Mouse (Mus musculus) spleen, embryonic (tissue): Measurements from ENCODE around the gene Sp2.

Experiments used
- CTCF ChIA-PET: fragments of 350-600 bp; sonication (Branson Sonifier 250); formaldehyde crosslinking; loops from one replicate; lab custom pipeline; 2022; lab: Charles Lee

Sp2 gene

GRCm38 (mm10) chr11:96974813-96975212 is 7.9 kb downstream of the Sp2 start:
- CTCF ChIA-PET: no interaction called here

- CTCF ChIA-PET: interaction anchor here (0.6 to 0.7 kb wide), 3 partner anchors 39 to 1057 kb away, joined by 3 to 4 read pairs (median 3); no protein-coding TSS in a partner anchor
These were observed 9.3 kb downstream of the Sp2 start for GRCm38 (mm10) chr11:96973426-96973964.

- CTCF ChIA-PET: interaction anchor here (0.6 to 1.3 kb wide), 5 partner anchors 9 to 1057 kb away, joined by 3 to 4 read pairs (median 4); no protein-coding TSS in a partner anchor
These were observed 9.9 kb downstream of the Sp2 start for GRCm38 (mm10) chr11:96972906-96973305.

GRCm38 (mm10) chr11:96970341-96970740 is 12.4 kb downstream of the Sp2 start:
- CTCF ChIA-PET: interaction anchor here (0.6 kb wide), 1 partner anchor 60 kb away, joined by 5 read pairs; no protein-coding TSS in a partner anchor

GRCm38 (mm10) chr11:96969746-96970145 is 13.0 kb downstream of the Sp2 start:
- CTCF ChIA-PET: interaction anchor here (0.6 to 0.7 kb wide), 3 partner anchors 10 to 220 kb away, joined by 3 to 4 read pairs (median 4); no protein-coding TSS in a partner anchor

GRCm38 (mm10) chr11:96969280-96969722 is 13.5 kb downstream of the Sp2 start:
- CTCF ChIA-PET: interaction anchor here (0.6 to 0.7 kb wide), 3 partner anchors 9 to 219 kb away, joined by 3 to 4 read pairs (median 4); no protein-coding TSS in a partner anchor

- CTCF ChIA-PET: interaction anchor here (0.7 kb wide), 1 partner anchor 380 kb away, joined by 3 read pairs; no protein-coding TSS in a partner anchor
These were observed 14.3 kb downstream of the Sp2 start for GRCm38 (mm10) chr11:96968476-96968875.

- CTCF ChIA-PET: no interaction called here
These were observed 15.1 kb downstream of the Sp2 start for GRCm38 (mm10) chr11:96967544-96968269.

GRCm38 (mm10) chr11:96966914-96967543 is 15.7 kb downstream of the Sp2 start:
- CTCF ChIA-PET: no interaction called here

GRCm38 (mm10) chr11:96966172-96966571 is 16.6 kb downstream of the Sp2 start:
- CTCF ChIA-PET: no interaction called here

GRCm38 (mm10) chr11:96963580-96963979 is 19.2 kb downstream of the Sp2 start:
- CTCF ChIA-PET: interaction anchor here (0.6 to 1.2 kb wide), 5 partner anchors 9 to 1962 kb away, joined by 3 to 4 read pairs (median 3); no protein-coding TSS in a partner anchor

- CTCF ChIA-PET: no interaction called here
These were observed 25.5 kb downstream of the Sp2 start for GRCm38 (mm10) chr11:96957061-96957805.

GRCm38 (mm10) chr11:96956009-96956724 is 26.6 kb downstream of the Sp2 start:
- CTCF ChIA-PET: interaction anchor here (0.6 kb wide), 1 partner anchor 214 kb away, joined by 6 read pairs; no protein-coding TSS in a partner anchor

- CTCF ChIA-PET: no interaction called here
These were observed 27.7 kb downstream of the Sp2 start for GRCm38 (mm10) chr11:96955094-96955493.

GRCm38 (mm10) chr11:96952896-96953295 is 29.9 kb downstream of the Sp2 start:
- CTCF ChIA-PET: interaction anchor here (0.6 kb wide), 1 partner anchor 9 kb away, joined by 9 read pairs; no protein-coding TSS in a partner anchor

- CTCF ChIA-PET: no interaction called here
These were observed 30.3 kb downstream of the Sp2 start for GRCm38 (mm10) chr11:96952426-96952825.

- CTCF ChIA-PET: interaction anchor here (0.6 kb wide), 1 partner anchor 13 kb away, joined by 4 read pairs; no protein-coding TSS in a partner anchor
These were observed 32.0 kb downstream of the Sp2 start for GRCm38 (mm10) chr11:96950767-96951166.

GRCm38 (mm10) chr11:96947849-96948248 is 34.9 kb downstream of the Sp2 start:
- CTCF ChIA-PET: no interaction called here

- CTCF ChIA-PET: no interaction called here
These were observed 36.3 kb downstream of the Sp2 start for GRCm38 (mm10) chr11:96946498-96946897.
